Mouse (Mus musculus) lung, embryonic 14.5 days (tissue): Measurements from ENCODE around the gene Nup210. TPM values are rescaled to one million over a fixed set of nuclear protein-coding genes. Genes with fewer than 3 reads are reported as not detected.
A peak's percentile ranks its signal among the peaks of the same experiment; 100 is the strongest.

Experiments
- ATAC-seq: fragments of 200-750 bp; cut with Nextera tagmentation; 2 replicates; pipeline ENCODE4 v1.8.0; 2017; ENCODE audit warnings: mild to moderate bottlenecking, moderate TSS enrichment, moderate library complexity; ENCODE audit not compliant: insufficient read depth
- DNase-seq: peaks from one replicate; pipeline ENCODE4 v3.0.0-alpha.2; 2015
- H3K27ac ChIP-seq: fragments of 300-500 bp; sonication (generic); 2 replicates; pipeline ENCODE4 v1.5.1; 2014; ENCODE audit warnings: low read depth, mild to moderate bottlenecking, moderate library complexity
- H3K27me3 ChIP-seq: fragments of 300-500 bp; sonication (generic); 2 replicates; pipeline ENCODE4 v1.6.1; 2014; ENCODE audit warnings: low read length, control low read depth; ENCODE audit not compliant: insufficient read depth
- H3K36me3 ChIP-seq: fragments of 300-500 bp; sonication (generic); 2 replicates; pipeline ENCODE4 v1.6.1; 2014; ENCODE audit warnings: control low read depth; ENCODE audit not compliant: insufficient read depth
- H3K4me1 ChIP-seq: fragments of 300-500 bp; sonication (generic); 2 replicates; pipeline ENCODE4 v1.6.1; 2014; ENCODE audit warnings: antibody characterized with exemption, control low read depth; ENCODE audit not compliant: insufficient read depth
- H3K4me2 ChIP-seq: fragments of 300-500 bp; sonication (generic); 2 replicates; pipeline ENCODE4 v1.6.1; 2014; ENCODE audit warnings: mild to moderate bottlenecking
- H3K4me3 ChIP-seq: fragments of 300-500 bp; sonication (generic); 2 replicates; pipeline ENCODE4 v1.5.1; 2014; ENCODE audit warnings: low read depth, low read length
- H3K9ac ChIP-seq: fragments of 300-500 bp; sonication (generic); 2 replicates; pipeline ENCODE4 v1.6.1; 2014
- H3K9me3 ChIP-seq: fragments of 300-500 bp; sonication (generic); 2 replicates; pipeline ENCODE4 v1.6.1; 2016; ENCODE audit warnings: low read depth, low read length, control low read depth
- CTCF ChIP-seq: IDR thresholded peaks from 2 replicates; pipeline ENCODE4 v1.5.1; 2016; ENCODE audit warnings: antibody characterized with exemption, low read depth
- WGBS: fragments of 180-500 bp; shearing (Covaris S2); extraction: QIAGEN DNeasy Blood & Tissue Kit; methylation state at CpG from one replicate; pipeline ENCODE4 v1.1.7; 2014; 5-methylcytosine and 5-hydroxymethylcytosine counted together
- polyA plus RNA-seq: library from polyadenylated mRNA; unstranded; fragments of >200 nt; fragmentation: Nextera tagmentation; extraction: Ambion mirVana; gene quantifications from 2 replicates; pipeline ENCODE4 v1.2.1, GENCODE M21; 2014

Nup210 gene
- polyA plus RNA-seq, 1 experiment from 2014 or later: 35.3 TPM

DNA sequence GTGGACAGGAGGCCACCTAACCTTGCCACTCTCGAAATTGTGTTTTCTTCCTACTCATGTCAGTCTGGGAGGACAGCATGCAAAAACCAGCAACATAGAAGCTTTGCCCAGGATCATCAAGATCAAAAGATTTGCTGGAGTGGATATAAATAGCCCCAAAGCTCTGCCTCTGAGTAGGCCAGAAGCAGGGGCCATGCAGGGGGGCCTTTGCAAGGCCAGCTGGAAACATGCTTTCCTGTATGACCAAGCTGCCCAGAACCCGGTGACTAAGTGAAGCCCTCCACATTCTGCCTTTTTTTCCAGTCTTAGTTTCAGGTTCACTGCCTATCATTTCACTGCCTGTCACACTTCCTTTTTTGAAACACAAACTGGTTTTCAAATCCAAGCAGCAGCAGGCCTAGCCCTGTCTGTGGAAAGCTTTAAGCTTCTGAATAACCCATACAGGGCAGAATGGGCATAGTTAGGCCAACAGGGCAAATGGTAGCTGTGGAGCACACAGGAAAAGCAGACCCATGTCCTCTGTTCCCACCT is 147.2 kb downstream of the Nup210 start:
- Histone ChIP-seq H3K4me1 (no peaks in the 10 kb centered on the region), H3K36me3 (no peaks in the 10 kb centered on the region), H3K27ac (peak overlapping the region; percentile 50; the same call in 1 of the 2 replicates), H3K9me3 (no peaks in the 10 kb centered on the region), H3K4me2 (no peak overlapping the region), H3K9ac (no peak overlapping the region), H3K27me3 (no peaks in the 10 kb centered on the region), H3K4me3 (no peak overlapping the region)
- ATAC-seq (no peak), DNase-seq (no peak)
- TF ChIP-seq CTCF: no peak
- 42% methylated on average over 2 of the region's 2 CpGs for WGBS

Other genes with a start within 250 kb of the Nup210 start
- gene Iqsec1, start 128.1 kb downstream of the Nup210 start, polyA plus RNA-seq: 15.8 and 16.9 TPM in 2 replicates
- 8.1 and 8.8 TPM in 2 replicates for gene Hdac11, start 39.8 kb upstream of the Nup210 start, polyA plus RNA-seq
- 22.9 and 32.3 TPM in 2 replicates for gene Fbln2, start 95.6 kb upstream of the Nup210 start, polyA plus RNA-seq